Mouse (Mus musculus): ENCODE measurements around the gene Cpox. TPM values are rescaled to one million over a fixed set of nuclear protein-coding genes. Genes with fewer than 3 reads are reported as not detected.
A peak's percentile ranks its signal among the peaks of the same experiment; 100 is the strongest.

The Cpox gene
- total and polyA plus RNA-seq, 3 experiments: 70.3 to 77.2 (median 75.6) TPM

DNA sequence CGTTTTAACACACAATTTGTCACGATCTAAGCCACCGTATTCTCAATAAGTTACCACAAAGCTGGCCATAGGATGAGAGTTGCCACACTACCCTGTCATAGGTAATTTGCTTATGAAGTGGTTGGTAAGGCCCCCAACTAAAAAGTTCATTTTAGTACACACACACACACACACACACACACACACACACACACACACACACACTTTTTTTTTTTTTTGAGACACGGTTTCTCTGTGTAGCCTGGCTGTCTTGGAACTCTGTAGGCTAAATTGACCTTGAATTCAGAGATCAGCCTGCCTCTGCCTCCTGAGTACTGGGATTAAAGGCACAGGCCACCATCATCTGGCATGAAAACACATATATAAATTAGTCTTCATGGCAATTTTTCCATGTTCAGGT lies 13.8 kb downstream of the Cpox start:
- Histone ChIP-seq H3K79me2 (replicated peaks; ENCODE audit: control insufficient read depth, extremely low read depth, insufficient read depth, poor library complexity, severe bottlenecking) (no peaks in the 10 kb centered on the region), H3K4me3 (replicated peaks in 1 of 3; ENCODE audit: low read depth in 2 of 3, low read length in 2 of 3, poor library complexity in 1 of 3) (no peak overlapping the region), H3K27ac (ENCODE audit: insufficient read depth, low read depth) (no peak overlapping the region), H3K4me2 (ENCODE audit: insufficient read depth, low read depth, poor library complexity, severe bottlenecking) (no peak overlapping the region), H3K36me3 (replicated peaks in 1 of 2; ENCODE audit: control insufficient read depth in 1 of 2, insufficient read depth in 1 of 2, low read length in 1 of 2) (peaks cover 6 to 21% of the 10 kb centered on the region in 2 experiments), H3K9ac (ENCODE audit: insufficient read depth, low read depth) (no peak overlapping the region), H3K27me3 (replicated peaks) (no peaks in the 10 kb centered on the region), H3K4me1 (ENCODE audit: control insufficient read depth in 1 of 2, insufficient read depth in 2 of 2) (peaks cover 2 to 30% of the 10 kb centered on the region in 2 experiments; a peak in 3 of 4 replicates), H3K9me3 (replicated peaks; ENCODE audit: low read length) (no peaks in the 10 kb centered on the region)
- DNase-seq (ENCODE audit: extremely low read depth): no peak
- dilution Hi-C loops (cut with MboI; ENCODE audit: extremely low pct_ligation_motif_present, extremely low pct_unique_long_range_greater_than_20kb, low sequenced_read_pairs) (no loop called here), in situ Hi-C loops (cut with MboI; ENCODE audit: low pct_ligation_motif_present, low pct_unique_long_range_greater_than_20kb, low sequenced_read_pairs) (loop anchor here (5.0 kb wide), 1 partner anchor 48 kb away; no protein-coding TSS in a partner anchor)
- TF ChIP-seq RCOR1 (conservative IDR thresholded peaks at IDR 0.05; ENCODE audit: low read depth, low read length): no peak
- no peak for TF ChIP-seq MAX (IDR thresholded peaks at IDR 0.05; ENCODE audit: low read length)
- no peak for TF ChIP-seq MXI1 (IDR thresholded peaks at IDR 0.05; ENCODE audit: low read depth, low read length)
- TF ChIP-seq ZNF384 (IDR thresholded peaks at IDR 0.05; ENCODE audit: low read depth, low read length): peak; percentile 59
- no peak for TF ChIP-seq NELFE (IDR thresholded peaks at IDR 0.05; ENCODE audit: low read depth, low read length)

DNA sequence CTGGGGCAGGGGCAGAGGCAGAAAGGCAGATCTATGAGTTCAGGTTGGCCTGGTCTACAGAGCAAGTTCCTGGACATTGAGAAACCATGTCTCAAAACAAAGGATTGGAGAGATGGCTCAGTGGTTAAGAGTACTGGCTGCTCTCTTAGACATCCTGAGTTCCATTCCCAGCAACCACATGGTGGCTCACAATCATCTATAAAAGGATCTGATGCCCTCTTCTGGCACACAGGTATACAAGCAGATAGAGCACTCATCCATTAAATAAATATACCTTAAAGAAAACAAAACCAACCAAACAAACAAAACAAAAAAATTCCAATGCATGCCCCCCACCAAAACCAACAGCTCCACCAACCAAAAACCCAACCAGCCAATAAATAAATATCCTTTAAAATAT lies 14.4 kb downstream of the Cpox start:
- H3K4me3 ChIP-seq (replicated peaks in 1 of 3; ENCODE audit: low read depth in 2 of 3, low read length in 2 of 3, poor library complexity in 1 of 3): no peak overlapping the region
- no peaks in the 10 kb centered on the region for H3K27me3 ChIP-seq (replicated peaks)
- dilution Hi-C loops (cut with MboI; ENCODE audit: extremely low pct_ligation_motif_present, extremely low pct_unique_long_range_greater_than_20kb, low sequenced_read_pairs) (no loop called here), in situ Hi-C loops (cut with MboI; ENCODE audit: low pct_ligation_motif_present, low pct_unique_long_range_greater_than_20kb, low sequenced_read_pairs) (loop anchor here (5.0 kb wide), 1 partner anchor 48 kb away; no protein-coding TSS in a partner anchor)
- H3K79me2 ChIP-seq (replicated peaks; ENCODE audit: control insufficient read depth, extremely low read depth, insufficient read depth, poor library complexity, severe bottlenecking): no peaks in the 10 kb centered on the region
- no peak overlapping the region for H3K4me2 ChIP-seq (ENCODE audit: insufficient read depth, low read depth, poor library complexity, severe bottlenecking)
- no peak for TF ChIP-seq MAFK (IDR thresholded peaks at IDR 0.05; ENCODE audit: insufficient replicate concordance, low read length)
- no peak for TF ChIP-seq KAT2A (IDR thresholded peaks at IDR 0.05; ENCODE audit: insufficient replicate concordance, low read length)
- no peak for TF ChIP-seq BHLHE40 (IDR thresholded peaks at IDR 0.05; ENCODE audit: low read depth, low read length)
- no peak for TF ChIP-seq ZMIZ1 (IDR thresholded peaks at IDR 0.05; ENCODE audit: low read depth, low read length)
- peak; percentile 48; the same call in 1 of the 2 replicates for TF ChIP-seq MAX (IDR thresholded peaks at IDR 0.05; ENCODE audit: low read length)
- no peak for TF ChIP-seq CHD1 (IDR thresholded peaks at IDR 0.05; ENCODE audit: low read depth, low read length)
- no peak for TF ChIP-seq MAZ (IDR thresholded peaks at IDR 0.05; ENCODE audit: low read depth, low read length)
- TF ChIP-seq POLR2AphosphoS2 (IDR thresholded peaks at IDR 0.05; ENCODE audit: low read depth, low read length): no peak
- TF ChIP-seq MXI1 (IDR thresholded peaks at IDR 0.05; ENCODE audit: low read depth, low read length): 0 out of 2 replicates have a peak, but pooled peaks have one; percentile 22
- TF ChIP-seq RAD21 (IDR thresholded peaks at IDR 0.05; ENCODE audit: low read depth, low read length): peak; percentile 59
- peak; percentile 78 for TF ChIP-seq SMC3 (IDR thresholded peaks at IDR 0.05; ENCODE audit: low read depth, low read length)
- peak; percentile 29; the same call in 1 of the 2 replicates for TF ChIP-seq ZC3H11A (IDR thresholded peaks at IDR 0.05; ENCODE audit: low read depth, low read length)
- TF ChIP-seq JUN (IDR thresholded peaks at IDR 0.05; ENCODE audit: insufficient read depth, low read depth, low read length): no peak
- TF ChIP-seq ELF1 (IDR thresholded peaks at IDR 0.05; ENCODE audit: low read depth, low read length): no peak
- TF ChIP-seq NELFE (IDR thresholded peaks at IDR 0.05; ENCODE audit: low read depth, low read length): no peak
- no peak; the same call in 1 of the 2 replicates for TF ChIP-seq HCFC1 (IDR thresholded peaks at IDR 0.05; ENCODE audit: low read depth, low read length)
- TF ChIP-seq MYC (IDR thresholded peaks at IDR 0.05; ENCODE audit: low read depth, low read length): peak; percentile 93
- TF ChIP-seq CTCF (conservative IDR thresholded peaks at IDR 0.05 in 1 of 2, IDR thresholded peaks at IDR 0.05 in 1 of 2; ENCODE audit: low read depth in 2 of 2, low read length in 2 of 2): peak in 1 of 2 experiments; percentile 86; a peak in 2 of 4 replicates
- no peak for TF ChIP-seq UBTF (IDR thresholded peaks at IDR 0.05; ENCODE audit: low read depth, low read length)
- TF ChIP-seq RCOR1 (conservative IDR thresholded peaks at IDR 0.05; ENCODE audit: low read depth, low read length): no peak
- no peak for TF ChIP-seq USF1 (IDR thresholded peaks at IDR 0.05; ENCODE audit: low read depth, low read length)
- TF ChIP-seq ZKSCAN1 (IDR thresholded peaks at IDR 0.05; ENCODE audit: borderline replicate concordance, low read depth, low read length): no peak
- TF ChIP-seq SIN3A (IDR thresholded peaks at IDR 0.05; ENCODE audit: low read length): peak; percentile 19; the same call in 1 of the 2 replicates
- TF ChIP-seq IRF4 (IDR thresholded peaks at IDR 0.05; ENCODE audit: low read depth, low read length): peak; percentile 35; the same call in 1 of the 2 replicates
- TF ChIP-seq MEF2A (IDR thresholded peaks at IDR 0.05; ENCODE audit: borderline replicate concordance, low read depth, low read length): 0 out of 2 replicates have a peak, but pooled peaks have one; percentile 17
- TF ChIP-seq JUND (conservative IDR thresholded peaks at IDR 0.05; ENCODE audit: low read depth, low read length): no peak
- H3K36me3 ChIP-seq (replicated peaks in 1 of 2; ENCODE audit: control insufficient read depth in 1 of 2, insufficient read depth in 1 of 2, low read length in 1 of 2): peaks cover 6 to 19% of the 10 kb centered on the region in 2 experiments
- H3K4me1 ChIP-seq (ENCODE audit: control insufficient read depth in 1 of 2, insufficient read depth in 2 of 2): peaks cover 2 to 33% of the 10 kb centered on the region in 2 experiments; a peak in 3 of 4 replicates
- H3K9ac ChIP-seq (ENCODE audit: insufficient read depth, low read depth): no peak overlapping the region
- H3K27ac ChIP-seq (ENCODE audit: insufficient read depth, low read depth): no peak overlapping the region
- DNase-seq (ENCODE audit: extremely low read depth): peak; percentile 35
- H3K9me3 ChIP-seq (replicated peaks; ENCODE audit: low read length): no peaks in the 10 kb centered on the region

All from CH12.LX (cell line).